Mouse (Mus musculus): ENCODE measurements around the gene Tex28. TPM values are rescaled to one million over a fixed set of nuclear protein-coding genes. Genes with fewer than 3 reads are reported as not detected.

The Tex28 gene
- polyA plus RNA-seq, 1 experiment from 2014 or later: not detected

DNA sequence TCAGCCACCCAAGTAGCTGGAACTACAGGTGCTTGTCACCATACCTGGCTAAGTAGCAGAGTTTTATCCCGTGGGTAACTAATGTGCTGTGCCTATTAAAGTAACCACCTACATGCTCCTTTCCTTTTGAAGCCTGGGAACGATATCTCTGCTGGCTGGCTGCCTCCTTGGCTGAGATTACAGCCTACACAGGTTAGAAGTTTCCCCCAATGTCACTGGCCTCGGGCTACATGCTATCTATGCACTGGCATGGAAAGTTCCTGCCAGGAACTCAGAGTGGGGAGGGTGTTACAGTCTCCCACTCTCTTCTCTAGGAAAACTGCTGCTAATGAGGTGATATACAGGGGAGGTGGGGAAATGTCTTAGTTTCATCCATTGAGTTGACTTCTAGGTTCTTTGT, 58.9 kb downstream of the Tex28 start:
- DNase-seq (ENCODE audit: low spot score) (no peak), ATAC-seq (replicated peaks; ENCODE audit: insufficient number of reproducible peaks, low FRiP score, low TSS enrichment, low read depth) (no peak)
- no peak overlapping the region for H3K4me3 ChIP-seq (ENCODE audit: low read depth, low read length)
- H3K36me3 ChIP-seq (replicated peaks; ENCODE audit: control insufficient read depth, insufficient read depth, low read depth, low read length): no peaks in the 10 kb centered on the region
- no peak overlapping the region for H3K9ac ChIP-seq (replicated peaks; ENCODE audit: low read length)
- no peaks in the 10 kb centered on the region; the same call in 1 of the 2 replicates for H3K27me3 ChIP-seq (ENCODE audit: control insufficient read depth, insufficient read depth, low read length)
- no peak overlapping the region for H3K4me2 ChIP-seq (ENCODE audit: low read depth, low read length)
- WGBS: 52% methylated on average over 3 of the region's 3 CpGs
- no peaks in the 10 kb centered on the region for H3K9me3 ChIP-seq (replicated peaks; ENCODE audit: control insufficient read depth, low read length)
- H3K4me1 ChIP-seq (ENCODE audit: control insufficient read depth, insufficient read depth, low read length): no peaks in the 10 kb centered on the region
- H3K27ac ChIP-seq (replicated peaks; ENCODE audit: low read depth, low read length): no peak overlapping the region

DNA sequence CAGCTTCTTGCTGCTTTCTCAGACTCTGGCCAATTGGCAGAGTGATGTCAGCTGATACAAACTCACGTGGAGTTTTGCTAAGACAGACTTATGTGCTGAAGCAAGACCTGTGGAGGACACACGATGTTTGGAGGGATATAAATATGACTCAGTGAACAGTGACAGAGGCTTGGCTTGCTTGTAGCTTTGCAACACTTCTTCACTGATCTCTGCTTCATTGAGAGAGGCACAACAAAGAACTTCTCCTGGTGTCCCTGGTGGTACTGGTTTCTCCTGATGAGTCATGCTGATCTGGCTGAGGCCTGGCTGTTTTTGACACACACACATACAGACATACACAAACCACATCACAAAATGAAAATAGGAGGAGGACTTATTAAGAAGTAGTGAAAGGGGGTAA, 61.7 kb downstream of the Tex28 start:
- no peak for DNase-seq (ENCODE audit: low spot score)
- Histone ChIP-seq H3K27me3 (ENCODE audit: control insufficient read depth, insufficient read depth, low read length) (no peaks in the 10 kb centered on the region; the same call in 1 of the 2 replicates), H3K4me3 (ENCODE audit: low read depth, low read length) (no peak overlapping the region), H3K27ac (replicated peaks; ENCODE audit: low read depth, low read length) (no peak overlapping the region), H3K9me3 (replicated peaks; ENCODE audit: control insufficient read depth, low read length) (no peaks in the 10 kb centered on the region), H3K36me3 (replicated peaks; ENCODE audit: control insufficient read depth, insufficient read depth, low read depth, low read length) (no peaks in the 10 kb centered on the region), H3K4me2 (ENCODE audit: low read depth, low read length) (no peak overlapping the region), H3K9ac (replicated peaks; ENCODE audit: low read length) (no peak overlapping the region), H3K4me1 (ENCODE audit: control insufficient read depth, insufficient read depth, low read length) (no peaks in the 10 kb centered on the region)
- 53% methylated on average over 2 of the region's 2 CpGs for WGBS
- no peak for ATAC-seq (replicated peaks; ENCODE audit: insufficient number of reproducible peaks, low FRiP score, low TSS enrichment, low read depth)

GRCm38 (mm10) chrX:74103457-74104188, 64.0 kb downstream of the Tex28 start:
- no peak for DNase-seq (ENCODE audit: low spot score)
- ATAC-seq (replicated peaks; ENCODE audit: insufficient number of reproducible peaks, low FRiP score, low TSS enrichment, low read depth): no peak
- Histone ChIP-seq H3K36me3 (replicated peaks; ENCODE audit: control insufficient read depth, insufficient read depth, low read depth, low read length) (no peaks in the 10 kb centered on the region), H3K27me3 (ENCODE audit: control insufficient read depth, insufficient read depth, low read length) (no peaks in the 10 kb centered on the region; the same call in 1 of the 2 replicates), H3K4me1 (ENCODE audit: control insufficient read depth, insufficient read depth, low read length) (no peaks in the 10 kb centered on the region), H3K4me2 (ENCODE audit: low read depth, low read length) (no peak overlapping the region), H3K4me3 (ENCODE audit: low read depth, low read length) (no peak overlapping the region), H3K27ac (replicated peaks; ENCODE audit: low read depth, low read length) (no peak overlapping the region), H3K9me3 (replicated peaks; ENCODE audit: control insufficient read depth, low read length) (no peaks in the 10 kb centered on the region), H3K9ac (replicated peaks; ENCODE audit: low read length) (no peak overlapping the region)
- WGBS: 73% methylated on average over 4 of the region's 4 CpGs

Other genes with a start within 250 kb of the Tex28 start
- gene Arhgap4, start 246.0 kb downstream of the Tex28 start, polyA plus RNA-seq (2014; fragmentation: Nextera tagmentation; extraction: Ambion mirVana): 1.5 and 2.0 TPM in 2 replicates
- 154 and 159 TPM in 2 replicates for gene Naa10, start 245.9 kb downstream of the Tex28 start, polyA plus RNA-seq (2014; fragmentation: Nextera tagmentation; extraction: Ambion mirVana)
- 20.3 and 24.3 TPM in 2 replicates for gene Renbp, start 237.0 kb downstream of the Tex28 start, polyA plus RNA-seq (2014; fragmentation: Nextera tagmentation; extraction: Ambion mirVana)
- 71.4 and 77.2 TPM in 2 replicates for gene Hcfc1, start 201.5 kb downstream of the Tex28 start, polyA plus RNA-seq (2014; fragmentation: Nextera tagmentation; extraction: Ambion mirVana)
- gene Irak1, start 143.9 kb downstream of the Tex28 start, polyA plus RNA-seq (2014; fragmentation: Nextera tagmentation; extraction: Ambion mirVana): 28.0 and 31.3 TPM in 2 replicates
- not detected in 2 replicates for gene Opn1mw, start 40.4 kb downstream of the Tex28 start, polyA plus RNA-seq (2014; fragmentation: Nextera tagmentation; extraction: Ambion mirVana)
- gene Mecp2, start 32.5 kb downstream of the Tex28 start, polyA plus RNA-seq (2014; fragmentation: Nextera tagmentation; extraction: Ambion mirVana): 12.4 and 13.1 TPM in 2 replicates
- not detected in 2 replicates for gene Tktl1, start 9.4 kb upstream of the Tex28 start, polyA plus RNA-seq (2014; fragmentation: Nextera tagmentation; extraction: Ambion mirVana)
- gene Flna, start 82.0 kb upstream of the Tex28 start, polyA plus RNA-seq (2014; fragmentation: Nextera tagmentation; extraction: Ambion mirVana): 267 and 289 TPM in 2 replicates
- 29.3 and 31.8 TPM in 2 replicates for gene Emd, start 86.8 kb upstream of the Tex28 start, polyA plus RNA-seq (2014; fragmentation: Nextera tagmentation; extraction: Ambion mirVana)
- gene Rpl10, start 103.0 kb upstream of the Tex28 start, polyA plus RNA-seq (2014; fragmentation: Nextera tagmentation; extraction: Ambion mirVana): 846 and 890 TPM in 2 replicates
- 62.0 and 65.2 TPM in 2 replicates for gene Taz, start 114.1 kb upstream of the Tex28 start, polyA plus RNA-seq (2014; fragmentation: Nextera tagmentation; extraction: Ambion mirVana)
- 4.2 and 5.2 TPM in 2 replicates for gene Dnase1l1, start 114.5 kb upstream of the Tex28 start, polyA plus RNA-seq (2014; fragmentation: Nextera tagmentation; extraction: Ambion mirVana)
- 93.0 and 107 TPM in 2 replicates for gene Atp6ap1, start 129.3 kb upstream of the Tex28 start, polyA plus RNA-seq (2014; fragmentation: Nextera tagmentation; extraction: Ambion mirVana)
- gene Gdi1, start 137.2 kb upstream of the Tex28 start, polyA plus RNA-seq (2014; fragmentation: Nextera tagmentation; extraction: Ambion mirVana): 231 and 262 TPM in 2 replicates
- gene Fam50a, start 145.2 kb upstream of the Tex28 start, polyA plus RNA-seq (2014; fragmentation: Nextera tagmentation; extraction: Ambion mirVana): 56.4 and 56.6 TPM in 2 replicates
- 11.2 and 11.3 TPM in 2 replicates for gene Plxna3, start 161.2 kb upstream of the Tex28 start, polyA plus RNA-seq (2014; fragmentation: Nextera tagmentation; extraction: Ambion mirVana)
- gene Lage3, start 185.8 kb upstream of the Tex28 start, polyA plus RNA-seq (2014; fragmentation: Nextera tagmentation; extraction: Ambion mirVana): 128 and 130 TPM in 2 replicates
- 63.2 and 65.7 TPM in 2 replicates for gene Ubl4a, start 205.4 kb upstream of the Tex28 start, polyA plus RNA-seq (2014; fragmentation: Nextera tagmentation; extraction: Ambion mirVana)
- 11.4 and 13.6 TPM in 2 replicates for gene Slc10a3, start 205.5 kb upstream of the Tex28 start, polyA plus RNA-seq (2014; fragmentation: Nextera tagmentation; extraction: Ambion mirVana)
- 26.7 and 27.6 TPM in 2 replicates for gene Fam3a, start 225.4 kb upstream of the Tex28 start, polyA plus RNA-seq (2014; fragmentation: Nextera tagmentation; extraction: Ambion mirVana)
- gene Ikbkg, start 225.5 kb upstream of the Tex28 start, polyA plus RNA-seq (2014; fragmentation: Nextera tagmentation; extraction: Ambion mirVana): 22.0 and 22.2 TPM in 2 replicates

Data from embryonic facial prominence, embryonic 11.5 days (tissue).